Comparison of ENCODE assay signal across 23 mouse cellular contexts in the genomic region with DNA sequence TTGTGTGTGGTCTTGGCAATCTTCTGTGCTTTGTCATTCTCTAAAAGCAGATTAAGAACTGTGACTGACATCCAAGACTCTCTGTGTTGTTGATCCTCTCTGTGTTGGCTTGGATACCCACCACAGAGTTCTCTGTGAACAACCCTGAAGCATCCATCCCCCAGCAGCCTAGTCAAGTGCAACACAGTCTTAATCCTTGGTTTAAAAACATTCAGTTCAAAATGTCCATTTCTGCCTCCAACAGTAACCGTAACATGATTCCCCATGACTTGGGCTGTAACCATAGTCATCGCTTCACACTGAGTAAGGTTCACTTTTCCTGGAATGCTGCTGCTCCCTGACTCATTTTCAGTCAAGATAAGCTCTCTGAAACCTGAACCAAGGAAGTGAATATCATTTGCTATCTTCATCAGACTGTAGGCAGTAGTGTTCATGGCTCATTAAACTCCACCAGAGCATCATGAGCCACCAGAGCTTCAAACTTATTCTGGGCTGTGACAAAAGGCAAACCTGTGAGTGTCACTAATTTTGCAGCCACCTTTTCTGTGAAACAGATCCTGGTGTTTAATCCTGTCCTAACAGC.
"Had no signal": no experiment of that assay in that cellular context is flagged by ENCODE, and none has a peak within 500 bp of the region (broad histone marks: within the 10 kb centered on the region; RNA-seq: fewer than 3 reads in every experiment).

No protein-coding gene starts in this region.

- H3K36me3 ChIP-seq: heart, embryonic 13.5 days; heart, embryonic 15.5 days; hindbrain, embryonic 13.5 days; hindbrain, embryonic 15.5 days; limb, embryonic 13.5 days; limb, embryonic 15.5 days; liver, embryonic 12.5 days had no signal

- DNase-seq: gastrocnemius, postnatal 14 days; gastrocnemius, postnatal 36 days; heart, adult 11 months; heart, adult 2 months; heart, postnatal 14 days; heart, postnatal 36 days; kidney, adult 8-10 months; kidney, postnatal 10 days; kidney, postnatal 25 days; layer of hippocampus, adult 9-11 months; layer of hippocampus, postnatal 36 days; left cerebral cortex, postnatal 4 days had no signal

- H3K4me2 ChIP-seq: heart, embryonic 11.5 days; heart, embryonic 13.5 days; heart, embryonic 15.5 days; hindbrain, embryonic 13.5 days; hindbrain, embryonic 15.5 days; limb, embryonic 13.5 days; limb, embryonic 15.5 days; liver, embryonic 12.5 days had no signal

- H3K27ac ChIP-seq: heart, adult 2 months; heart, embryonic 13.5 days; heart, embryonic 15.5 days; hindbrain, embryonic 13.5 days; hindbrain, embryonic 15.5 days; hindbrain, postnatal 0 days; limb, embryonic 13.5 days; limb, embryonic 15.5 days; liver, embryonic 12.5 days; liver, embryonic 14.5 days had no signal

- H3K9me3 ChIP-seq: heart, embryonic 13.5 days; heart, embryonic 15.5 days; hindbrain, embryonic 13.5 days; hindbrain, embryonic 15.5 days; limb, embryonic 13.5 days; limb, embryonic 15.5 days; liver, embryonic 12.5 days had no signal

- ATAC-seq: hindbrain, postnatal 0 days; intestine, embryonic 16.5 days; liver, embryonic 12.5 days had no signal

- H3K4me1 ChIP-seq: heart, embryonic 13.5 days; heart, embryonic 15.5 days; hindbrain, embryonic 13.5 days; hindbrain, embryonic 15.5 days; limb, embryonic 13.5 days; limb, embryonic 15.5 days; liver, embryonic 12.5 days had no signal

- H3K9ac ChIP-seq: heart, embryonic 13.5 days; heart, embryonic 15.5 days; hindbrain, embryonic 13.5 days; hindbrain, embryonic 15.5 days; limb, embryonic 13.5 days; limb, embryonic 15.5 days; liver, embryonic 12.5 days; liver, embryonic 14.5 days had no signal

- H3K27me3 ChIP-seq: heart, embryonic 13.5 days; heart, embryonic 15.5 days; hindbrain, embryonic 13.5 days; hindbrain, embryonic 15.5 days; limb, embryonic 13.5 days; limb, embryonic 15.5 days; liver, embryonic 12.5 days had no signal

- H3K4me3 ChIP-seq: heart, adult 2 months; heart, embryonic 13.5 days; heart, embryonic 15.5 days; hindbrain, embryonic 13.5 days; hindbrain, embryonic 15.5 days; limb, embryonic 13.5 days; limb, embryonic 15.5 days; liver, embryonic 12.5 days had no signal
